Mouse (Mus musculus): ENCODE data around the gene Yipf4. TPM values are rescaled to one million over a fixed set of nuclear protein-coding genes. Genes with fewer than 3 reads are reported as not detected.
A peak's percentile ranks its signal among the peaks of the same experiment; 100 is the strongest.

The Yipf4 gene
- 43.9 and 51.8 TPM in 2 replicates for polyA plus RNA-seq (2014; fragmentation: Nextera tagmentation; extraction: Ambion mirVana)

- Histone ChIP-seq H3K4me2 (ENCODE audit: low read depth, low read length, severe bottlenecking) (peak within 1 kb of the TSS; percentile 67), H3K9ac (ENCODE audit: low read length) (peak within 1 kb of the TSS; percentile 84), H3K36me3 (ENCODE audit: control insufficient read depth, insufficient read depth, low read length) (no peaks in the 10 kb centered on the region; the same call in 1 of the 2 replicates), H3K4me1 (replicated peaks; ENCODE audit: control insufficient read depth, insufficient read depth, low read length) (no peaks in the 10 kb centered on the region), H3K9me3 (ENCODE audit: control insufficient read depth, low read length) (no peaks in the 10 kb centered on the region), H3K4me3 (ENCODE audit: low read depth, low read length) (peak within 1 kb of the TSS; percentile 99), H3K27me3 (ENCODE audit: control insufficient read depth, insufficient read depth, low read length) (no peaks in the 10 kb centered on the region), H3K27ac (ENCODE audit: low read depth, low read length) (peak within 1 kb of the TSS; percentile 25; the same call in 1 of the 2 replicates)
- peak; percentile 94 for DNase-seq (ENCODE audit: low spot score)
- WGBS = 6% methylated on average over 49 of the region's 58 CpGs
- ATAC-seq (replicated peaks; ENCODE audit: low FRiP score) = peak; percentile 100
Measured at GRCm38 (mm10) chr17:74489024-74489900, at the start of gene Yipf4. TSS of gene Yipf4 (plus strand) at chr17:74489493.

- no peak for ATAC-seq (replicated peaks; ENCODE audit: low FRiP score)
- H3K9me3 ChIP-seq (ENCODE audit: control insufficient read depth, low read length) = no peaks in the 10 kb centered on the region
- 78% methylated on average over 5 of the region's 5 CpGs for WGBS
Measured at GRCm38 (mm10) chr17:74440486-74440885, 48.8 kb upstream of the Yipf4 start.

GRCm38 (mm10) chr17:74449776-74450175, 39.5 kb upstream of the Yipf4 start:
- Histone ChIP-seq H3K27me3 (ENCODE audit: control insufficient read depth, insufficient read depth, low read length) (no peaks in the 10 kb centered on the region), H3K4me3 (ENCODE audit: low read depth, low read length) (no peak overlapping the region), H3K4me1 (replicated peaks; ENCODE audit: control insufficient read depth, insufficient read depth, low read length) (no peaks in the 10 kb centered on the region), H3K36me3 (ENCODE audit: control insufficient read depth, insufficient read depth, low read length) (no peaks in the 10 kb centered on the region), H3K27ac (ENCODE audit: low read depth, low read length) (no peak overlapping the region), H3K9me3 (ENCODE audit: control insufficient read depth, low read length) (no peaks in the 10 kb centered on the region), H3K4me2 (ENCODE audit: low read depth, low read length, severe bottlenecking) (no peak overlapping the region), H3K9ac (ENCODE audit: low read length) (no peak overlapping the region)
- 92% methylated on average over 10 of the region's 10 CpGs for WGBS
- DNase-seq (ENCODE audit: low spot score) = no peak
- no peak for ATAC-seq (replicated peaks; ENCODE audit: low FRiP score)

More at GRCm38 (mm10) chr17:74440486-74440885, 48.8 kb upstream of the Yipf4 start:
- H3K27me3 ChIP-seq (ENCODE audit: control insufficient read depth, insufficient read depth, low read length) = no peaks in the 10 kb centered on the region
- DNase-seq (ENCODE audit: low spot score) = no peak
- H3K4me3 ChIP-seq (ENCODE audit: low read depth, low read length) = no peak overlapping the region
- no peak overlapping the region for H3K9ac ChIP-seq (ENCODE audit: low read length)
- H3K27ac ChIP-seq (ENCODE audit: low read depth, low read length) = no peak overlapping the region
- H3K36me3 ChIP-seq (ENCODE audit: control insufficient read depth, insufficient read depth, low read length) = no peaks in the 10 kb centered on the region
- H3K4me1 ChIP-seq (replicated peaks; ENCODE audit: control insufficient read depth, insufficient read depth, low read length) = no peaks in the 10 kb centered on the region
- no peak overlapping the region for H3K4me2 ChIP-seq (ENCODE audit: low read depth, low read length, severe bottlenecking)

GRCm38 (mm10) chr17:74453928-74454327, 35.4 kb upstream of the Yipf4 start:
- no peak overlapping the region for H3K27ac ChIP-seq (ENCODE audit: low read depth, low read length)
- H3K9me3 ChIP-seq (ENCODE audit: control insufficient read depth, low read length) = no peaks in the 10 kb centered on the region
- WGBS = 76% methylated on average over 3 of the region's 3 CpGs
- no peak overlapping the region for H3K4me2 ChIP-seq (ENCODE audit: low read depth, low read length, severe bottlenecking)
- H3K4me1 ChIP-seq (replicated peaks; ENCODE audit: control insufficient read depth, insufficient read depth, low read length) = no peaks in the 10 kb centered on the region
- H3K9ac ChIP-seq (ENCODE audit: low read length) = no peak overlapping the region
- no peaks in the 10 kb centered on the region for H3K27me3 ChIP-seq (ENCODE audit: control insufficient read depth, insufficient read depth, low read length)
- ATAC-seq (replicated peaks; ENCODE audit: low FRiP score) = no peak
- no peak overlapping the region for H3K4me3 ChIP-seq (ENCODE audit: low read depth, low read length)
- H3K36me3 ChIP-seq (ENCODE audit: control insufficient read depth, insufficient read depth, low read length) = no peaks in the 10 kb centered on the region
- no peak for DNase-seq (ENCODE audit: low spot score)

- ATAC-seq (replicated peaks; ENCODE audit: low FRiP score) (no peak), DNase-seq (ENCODE audit: low spot score) (no peak)
- Histone ChIP-seq H3K4me2 (ENCODE audit: low read depth, low read length, severe bottlenecking) (no peak overlapping the region), H3K9me3 (ENCODE audit: control insufficient read depth, low read length) (no peaks in the 10 kb centered on the region), H3K27ac (ENCODE audit: low read depth, low read length) (no peak overlapping the region), H3K27me3 (ENCODE audit: control insufficient read depth, insufficient read depth, low read length) (no peaks in the 10 kb centered on the region), H3K4me3 (ENCODE audit: low read depth, low read length) (no peak overlapping the region), H3K4me1 (replicated peaks; ENCODE audit: control insufficient read depth, insufficient read depth, low read length) (no peaks in the 10 kb centered on the region), H3K9ac (ENCODE audit: low read length) (no peak overlapping the region), H3K36me3 (ENCODE audit: control insufficient read depth, insufficient read depth, low read length) (no peaks in the 10 kb centered on the region)
- 88% methylated on average over 1 of the region's 1 CpGs for WGBS
Measured at GRCm38 (mm10) chr17:74454660-74455059, 34.6 kb upstream of the Yipf4 start.

GRCm38 (mm10) chr17:74455426-74455825, 33.9 kb upstream of the Yipf4 start:
- DNase-seq (ENCODE audit: low spot score) (no peak), ATAC-seq (replicated peaks; ENCODE audit: low FRiP score) (no peak)
- Histone ChIP-seq H3K4me2 (ENCODE audit: low read depth, low read length, severe bottlenecking) (no peak overlapping the region), H3K27ac (ENCODE audit: low read depth, low read length) (no peak overlapping the region), H3K4me3 (ENCODE audit: low read depth, low read length) (no peak overlapping the region), H3K36me3 (ENCODE audit: control insufficient read depth, insufficient read depth, low read length) (no peaks in the 10 kb centered on the region), H3K27me3 (ENCODE audit: control insufficient read depth, insufficient read depth, low read length) (no peaks in the 10 kb centered on the region), H3K9ac (ENCODE audit: low read length) (no peak overlapping the region), H3K9me3 (ENCODE audit: control insufficient read depth, low read length) (no peaks in the 10 kb centered on the region), H3K4me1 (replicated peaks; ENCODE audit: control insufficient read depth, insufficient read depth, low read length) (no peaks in the 10 kb centered on the region)
- 89% methylated on average over 4 of the region's 4 CpGs for WGBS

GRCm38 (mm10) chr17:74456825-74457224, 32.5 kb upstream of the Yipf4 start:
- Histone ChIP-seq H3K36me3 (ENCODE audit: control insufficient read depth, insufficient read depth, low read length) (no peaks in the 10 kb centered on the region), H3K9ac (ENCODE audit: low read length) (no peak overlapping the region), H3K4me3 (ENCODE audit: low read depth, low read length) (no peak overlapping the region), H3K9me3 (ENCODE audit: control insufficient read depth, low read length) (no peaks in the 10 kb centered on the region), H3K27me3 (ENCODE audit: control insufficient read depth, insufficient read depth, low read length) (no peaks in the 10 kb centered on the region), H3K27ac (ENCODE audit: low read depth, low read length) (no peak overlapping the region), H3K4me1 (replicated peaks; ENCODE audit: control insufficient read depth, insufficient read depth, low read length) (no peaks in the 10 kb centered on the region), H3K4me2 (ENCODE audit: low read depth, low read length, severe bottlenecking) (no peak overlapping the region)
- whole genome bisulfite sequencing = 93% methylated on average over 5 of the region's 5 CpGs
- no peak for ATAC-seq (replicated peaks; ENCODE audit: low FRiP score)
- DNase-seq (ENCODE audit: low spot score) = no peak

- ATAC-seq (replicated peaks; ENCODE audit: low FRiP score) = no peak
- 76% methylated on average over 10 of the region's 10 CpGs for WGBS
- no peak overlapping the region for H3K9ac ChIP-seq (ENCODE audit: low read length)
Measured at GRCm38 (mm10) chr17:74457972-74458677, 31.2 kb upstream of the Yipf4 start.

More at GRCm38 (mm10) chr17:74457972-74458677, 31.2 kb upstream of the Yipf4 start:
- H3K4me3 ChIP-seq (ENCODE audit: low read depth, low read length) = no peak overlapping the region
- H3K4me2 ChIP-seq (ENCODE audit: low read depth, low read length, severe bottlenecking) = no peak overlapping the region
- H3K36me3 ChIP-seq (ENCODE audit: control insufficient read depth, insufficient read depth, low read length) = no peaks in the 10 kb centered on the region
- H3K4me1 ChIP-seq (replicated peaks; ENCODE audit: control insufficient read depth, insufficient read depth, low read length) = no peaks in the 10 kb centered on the region
- no peaks in the 10 kb centered on the region for H3K9me3 ChIP-seq (ENCODE audit: control insufficient read depth, low read length)
- DNase-seq (ENCODE audit: low spot score) = no peak
- H3K27ac ChIP-seq (ENCODE audit: low read depth, low read length) = no peak overlapping the region
- H3K27me3 ChIP-seq (ENCODE audit: control insufficient read depth, insufficient read depth, low read length) = no peaks in the 10 kb centered on the region

Data from forebrain, embryonic 11.5 days (tissue).